ENCODE assay signal across 9 mouse cellular contexts in genomic region chr3:96684822-96685156, GRCm38 (mm10). TPM values are rescaled to one million over a fixed set of nuclear protein-coding genes. Genes with fewer than 3 reads are reported as not detected.
DNase-seq lines count a peak whose midpoint lies in the region; ATAC-seq and TF ChIP-seq lines count a peak whose summit lies in the region.
"Had no signal": no experiment of that assay in that cellular context is flagged by ENCODE, and none has a peak within 500 bp of the region (broad histone marks: within the 10 kb centered on the region; RNA-seq: fewer than 3 reads in every experiment).

No protein-coding gene starts in this region.

- no peaks in the 10 kb centered on the region for H3K36me3 ChIP-seq in ES-E14 (ENCODE audit: control insufficient read depth, insufficient read depth, low read length, poor library complexity, severe bottlenecking)
- no peaks in the 10 kb centered on the region for H3K36me3 ChIP-seq in liver, postnatal 0 days (replicated peaks; ENCODE audit: insufficient read depth, low read length)

- H3K9ac ChIP-seq in ES-E14 (ENCODE audit: insufficient read depth, low read depth, low read length, poor library complexity, severe bottlenecking): peak overlapping the region; percentile 25; the same call in 1 of the 2 replicates
- no peak overlapping the region; the same call in 1 of the 2 replicates for H3K9ac ChIP-seq in liver, postnatal 0 days (replicated peaks)

- DNase-seq in frontal cortex, postnatal 36 days (ENCODE audit: low spot score in 2 of 2): no peak
- no peak for DNase-seq in ES-E14 (ENCODE audit: low read depth, low spot score)
- DNase-seq in liver, postnatal 0 days: no peak
- DNase-seq in cerebellum, adult 9-11 months: no peak
- DNase-seq in thymus, adult 18-20 months: no peak

- in situ Hi-C loops in ES-E14 (cut with MboI; ENCODE audit: low sequenced_read_pairs in 2 of 2, unreplicated experiment in 2 of 2): no loop called here

- peak overlapping the region; percentile 44; the same call in 1 of the 2 replicates for H3K4me2 ChIP-seq in liver, postnatal 0 days (ENCODE audit: low read depth, low read length)

- peaks cover 43% of the 10 kb centered on the region; the same call in 1 of the 2 replicates for H3K27me3 ChIP-seq in liver, postnatal 0 days (ENCODE audit: insufficient read depth, low read length)
- H3K27me3 ChIP-seq: CH12.LX had no signal

- peaks cover 14 to 16% of the 10 kb centered on the region in 2 experiments for H3K4me1 ChIP-seq in ES-E14 (ENCODE audit: control insufficient read depth in 2 of 2, insufficient read depth in 2 of 2, low read length in 2 of 2, poor library complexity in 1 of 2)
- H3K4me1 ChIP-seq in liver, postnatal 0 days (ENCODE audit: insufficient read depth): no peaks in the 10 kb centered on the region; the same call in 1 of the 2 replicates

- WGBS in liver, postnatal 0 days (ENCODE audit: insufficient replicate concordance): 25% methylated on average over 28 of the region's 28 CpGs

- ATAC-seq in frontal cortex, adult (ENCODE audit: low TSS enrichment): peak; percentile 21; the same call in 1 of the 2 replicates
- peak; percentile 11; the same call in 1 of the 2 replicates for ATAC-seq in granulocyte monocyte progenitor cell, adult 5-6 weeks (replicated peaks; ENCODE audit: poor library complexity, severe bottlenecking)
- no peak for ATAC-seq in liver, postnatal 0 days
- ATAC-seq in erythroid progenitor cell, adult 5-6 weeks (replicated peaks; ENCODE audit: low FRiP score, poor library complexity, severe bottlenecking): no peak

- TF ChIP-seq EP300 in liver, postnatal 0 days (IDR thresholded peaks at IDR 0.05; ENCODE audit: low read depth): no peak

- no peak for TF ChIP-seq CTCF in liver, postnatal 0 days (IDR thresholded peaks at IDR 0.05; ENCODE audit: low read depth)

- no peaks in the 10 kb centered on the region for H3K9me3 ChIP-seq in ES-E14 (ENCODE audit: control insufficient read depth, insufficient read depth, low read depth, low read length)
- no peaks in the 10 kb centered on the region for H3K9me3 ChIP-seq in liver, postnatal 0 days (ENCODE audit: low read length)

- H3K27ac ChIP-seq in ES-E14 (ENCODE audit: insufficient read depth, low read depth, low read length, poor library complexity, severe bottlenecking): no peak overlapping the region
- no peak overlapping the region for H3K27ac ChIP-seq in liver, postnatal 0 days (ENCODE audit: low read depth)

- H3K4me3 ChIP-seq in ES-E14 (ENCODE audit: insufficient read depth in 1 of 2, low read depth in 1 of 2, low read length in 2 of 2, poor library complexity in 1 of 2, severe bottlenecking in 1 of 2): peak overlapping the region; percentile 40 to 49
- no peak overlapping the region for H3K4me3 ChIP-seq in liver, postnatal 0 days (ENCODE audit: low read depth, low read length)

TF ChIP-seq in ES-E14, 5 proteins besides CTCF, POLR2A, EP300 and RAD21:
- TF ChIP-seq HCFC1 (IDR thresholded peaks at IDR 0.05; ENCODE audit: borderline replicate concordance, insufficient read depth, low read length): no peak
- no peak for TF ChIP-seq CHD2 (IDR thresholded peaks at IDR 0.05; ENCODE audit: low read depth, low read length)
- no peak for TF ChIP-seq ZNF384 (IDR thresholded peaks at IDR 0.05; ENCODE audit: low read depth, low read length)
- no peak for TF ChIP-seq ZC3H11A (IDR thresholded peaks at IDR 0.05; ENCODE audit: borderline replicate concordance, low read depth, low read length)
- TF ChIP-seq MAFK (IDR thresholded peaks at IDR 0.05; ENCODE audit: insufficient read depth, low read depth, low read length): no peak

RNA-seq across cellular contexts. Expression of gene Pias3, which starts 11.4 kb away (rescaled TPM):
- 14.6 and 27.9 TPM in 2 replicates for total RNA-seq in ES-E14 (2012; rRNA removed)
- 8.1 and 14.4 TPM in 2 replicates for total RNA-seq in granulocyte monocyte progenitor cell, adult 5-6 weeks (2014; fragmentation: Nextera tagmentation)
- 3.3 and 8.2 TPM in 2 replicates for total RNA-seq in granulocyte monocyte progenitor cell, adult 5-6 weeks (2017)
- 4.6 and 5.2 TPM in 2 replicates for polyA plus RNA-seq in liver, postnatal 0 days (2015; fragmentation: Nextera tagmentation; extraction: Ambion mirVana)
- 1.3 and 6.5 TPM in 2 replicates for total RNA-seq in erythroid progenitor cell, adult 5-6 weeks (2015; ENCODE audit: low replicate concordance)
- total RNA-seq in erythroid progenitor cell, adult 5-6 weeks (2017; ENCODE audit: low replicate concordance): 2.1 TPM in 1 of 2 replicates, not detected in the other

RNA-seq across cellular contexts. Expression of gene Ankrd35, which starts 14.9 kb away (rescaled TPM):
- 3.7 and 5.7 TPM in 2 replicates for total RNA-seq in ES-E14 (2012; rRNA removed)
- total RNA-seq in granulocyte monocyte progenitor cell, adult 5-6 weeks (2014; fragmentation: Nextera tagmentation): not detected in 2 replicates
- total RNA-seq in granulocyte monocyte progenitor cell, adult 5-6 weeks (2017): not detected in 2 replicates
- 0.37 and 0.45 TPM in 2 replicates for polyA plus RNA-seq in liver, postnatal 0 days (2015; fragmentation: Nextera tagmentation; extraction: Ambion mirVana)
- total RNA-seq in erythroid progenitor cell, adult 5-6 weeks (2015; ENCODE audit: low replicate concordance): not detected in 2 replicates
- not detected in 2 replicates for total RNA-seq in erythroid progenitor cell, adult 5-6 weeks (2017; ENCODE audit: low replicate concordance)

RNA-seq across cellular contexts. Expression of gene Nudt17, which starts 23.6 kb away (rescaled TPM):
- 7.4 and 13.5 TPM in 2 replicates for total RNA-seq in ES-E14 (2012; rRNA removed)
- not detected in 2 replicates for total RNA-seq in granulocyte monocyte progenitor cell, adult 5-6 weeks (2014; fragmentation: Nextera tagmentation)
- total RNA-seq in granulocyte monocyte progenitor cell, adult 5-6 weeks (2017): 0.31 TPM in 1 of 2 replicates, not detected in the other
- 0.29 and 0.38 TPM in 2 replicates for polyA plus RNA-seq in liver, postnatal 0 days (2015; fragmentation: Nextera tagmentation; extraction: Ambion mirVana)
- total RNA-seq in erythroid progenitor cell, adult 5-6 weeks (2015; ENCODE audit: low replicate concordance): not detected in 2 replicates
- 2.3 TPM in 1 of 2 replicates, not detected in the other for total RNA-seq in erythroid progenitor cell, adult 5-6 weeks (2017; ENCODE audit: low replicate concordance)

RNA-seq across cellular contexts. Expression of gene Itga10, which starts 39.4 kb away (rescaled TPM):
- total RNA-seq in ES-E14 (2012; rRNA removed): 1.0 and 1.7 TPM in 2 replicates
- total RNA-seq in granulocyte monocyte progenitor cell, adult 5-6 weeks (2014; fragmentation: Nextera tagmentation): 1.3 TPM in 1 of 2 replicates, not detected in the other
- 0.34 TPM in 1 of 2 replicates, not detected in the other for total RNA-seq in granulocyte monocyte progenitor cell, adult 5-6 weeks (2017)
- 0.05 and 0.07 TPM in 2 replicates for polyA plus RNA-seq in liver, postnatal 0 days (2015; fragmentation: Nextera tagmentation; extraction: Ambion mirVana)
- 0.36 TPM in 1 of 2 replicates, not detected in the other for total RNA-seq in erythroid progenitor cell, adult 5-6 weeks (2015; ENCODE audit: low replicate concordance)
- total RNA-seq in erythroid progenitor cell, adult 5-6 weeks (2017; ENCODE audit: low replicate concordance): not detected in 2 replicates

RNA-seq across cellular contexts. Expression of gene Polr3c, which starts 42.6 kb away (rescaled TPM):
- total RNA-seq in ES-E14 (2012; rRNA removed): 21.0 and 22.2 TPM in 2 replicates
- total RNA-seq in granulocyte monocyte progenitor cell, adult 5-6 weeks (2014; fragmentation: Nextera tagmentation): 30.8 and 38.8 TPM in 2 replicates
- total RNA-seq in granulocyte monocyte progenitor cell, adult 5-6 weeks (2017): 22.4 and 22.5 TPM in 2 replicates
- 10.4 and 11.6 TPM in 2 replicates for polyA plus RNA-seq in liver, postnatal 0 days (2015; fragmentation: Nextera tagmentation; extraction: Ambion mirVana)
- 16.2 and 34.8 TPM in 2 replicates for total RNA-seq in erythroid progenitor cell, adult 5-6 weeks (2015; ENCODE audit: low replicate concordance)
- 21.6 and 27.7 TPM in 2 replicates for total RNA-seq in erythroid progenitor cell, adult 5-6 weeks (2017; ENCODE audit: low replicate concordance)

Comparison
In these comparisons a context has a peak if more than half of its experiments do, and no peak if none do; other contexts are left out.
1. ATAC-seq: peak in frontal cortex, adult (single experiment) and granulocyte monocyte progenitor cell, adult 5-6 weeks (single experiment); none in liver, postnatal 0 days (single experiment) and erythroid progenitor cell, adult 5-6 weeks (single experiment).